Mouse (Mus musculus): ENCODE results near the gene Sesn1. TPM values are rescaled to one million over a fixed set of nuclear protein-coding genes. Genes with fewer than 3 reads are reported as not detected.

Gene Sesn1
- polyA plus RNA-seq, 1 experiment from 2014 or later: 37.5 TPM

DNA sequence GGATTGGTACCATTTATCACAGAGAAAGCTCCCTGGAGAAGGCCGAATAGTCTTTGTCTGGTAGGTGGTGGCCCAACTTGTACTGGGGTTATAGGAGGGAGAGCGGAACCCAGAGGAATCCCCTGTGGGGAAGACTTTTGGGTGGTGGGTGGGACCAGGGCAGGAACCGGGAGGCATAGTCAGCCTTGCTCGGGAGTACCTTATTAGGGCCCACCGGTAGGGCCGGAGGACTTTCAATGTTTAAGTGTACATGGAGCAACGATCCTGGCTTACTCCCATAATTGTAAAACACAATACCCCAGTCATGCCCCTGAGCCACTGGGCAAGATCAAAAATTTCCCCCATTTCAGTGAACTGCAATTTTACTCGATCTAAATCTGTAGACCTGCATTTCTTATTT, 12.5 kb upstream of the Sesn1 start:
- peaks cover 46% of the 10 kb centered on the region for H3K36me3 ChIP-seq (ENCODE audit: control insufficient read depth, insufficient read depth, low read length)
- no peak overlapping the region for H3K4me2 ChIP-seq (ENCODE audit: low read length)
- no peaks in the 10 kb centered on the region for H3K27me3 ChIP-seq (ENCODE audit: control insufficient read depth, insufficient read depth, low read length)
- H3K9ac ChIP-seq (ENCODE audit: low read length): no peak overlapping the region
- H3K9me3 ChIP-seq (ENCODE audit: control insufficient read depth, low read length): no peaks in the 10 kb centered on the region
- WGBS: 93% methylated on average over 8 of the region's 8 CpGs
- no peaks in the 10 kb centered on the region for H3K4me1 ChIP-seq (ENCODE audit: control insufficient read depth in 2 of 2, insufficient read depth in 2 of 2, low read length in 2 of 2)
- ATAC-seq (ENCODE audit: insufficient number of reproducible peaks, insufficient read depth, low FRiP score, low read depth): no peak
- no peak overlapping the region for H3K4me3 ChIP-seq (ENCODE audit: control insufficient read depth in 1 of 2, insufficient read depth in 1 of 2, low read depth in 1 of 2, low read length in 2 of 2)
- no peak overlapping the region for H3K27ac ChIP-seq (replicated peaks in 1 of 2; ENCODE audit: control insufficient read depth in 1 of 2, insufficient read depth in 1 of 2, low read depth in 2 of 2, low read length in 2 of 2)

DNA sequence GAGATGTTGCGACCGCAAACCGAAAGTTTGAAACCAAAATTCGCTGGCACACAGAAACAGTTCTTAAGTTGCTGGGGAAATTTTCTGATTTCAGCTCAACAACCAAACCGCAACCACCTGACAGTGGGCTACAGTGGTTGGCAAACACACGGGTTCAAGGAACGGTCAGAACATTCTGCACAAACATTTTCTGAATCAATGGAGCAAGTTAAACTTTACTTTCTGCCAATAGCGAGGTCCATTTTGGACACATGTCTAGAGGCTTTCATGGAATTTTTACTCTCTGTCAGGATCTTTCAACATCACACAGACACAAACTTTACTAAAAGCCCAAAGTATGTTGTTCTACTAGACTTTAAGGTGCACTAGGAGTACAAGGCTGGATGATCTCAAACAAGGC, 6.3 kb upstream of the Sesn1 start:
- Histone ChIP-seq H3K4me1 (ENCODE audit: control insufficient read depth in 2 of 2, insufficient read depth in 2 of 2, low read length in 2 of 2) (no peaks in the 10 kb centered on the region; a peak in 1 of 4 replicates), H3K36me3 (ENCODE audit: control insufficient read depth, insufficient read depth, low read length) (peaks cover 37% of the 10 kb centered on the region), H3K4me2 (ENCODE audit: low read length) (no peak overlapping the region), H3K4me3 (ENCODE audit: control insufficient read depth in 1 of 2, insufficient read depth in 1 of 2, low read depth in 1 of 2, low read length in 2 of 2) (no peak overlapping the region), H3K9me3 (ENCODE audit: control insufficient read depth, low read length) (no peaks in the 10 kb centered on the region), H3K9ac (ENCODE audit: low read length) (no peak overlapping the region), H3K27ac (replicated peaks in 1 of 2; ENCODE audit: control insufficient read depth in 1 of 2, insufficient read depth in 1 of 2, low read depth in 2 of 2, low read length in 2 of 2) (no peak overlapping the region), H3K27me3 (ENCODE audit: control insufficient read depth, insufficient read depth, low read length) (no peaks in the 10 kb centered on the region)
- 95% methylated on average over 8 of the region's 8 CpGs for WGBS
- no peak for ATAC-seq (ENCODE audit: insufficient number of reproducible peaks, insufficient read depth, low FRiP score, low read depth)

DNA sequence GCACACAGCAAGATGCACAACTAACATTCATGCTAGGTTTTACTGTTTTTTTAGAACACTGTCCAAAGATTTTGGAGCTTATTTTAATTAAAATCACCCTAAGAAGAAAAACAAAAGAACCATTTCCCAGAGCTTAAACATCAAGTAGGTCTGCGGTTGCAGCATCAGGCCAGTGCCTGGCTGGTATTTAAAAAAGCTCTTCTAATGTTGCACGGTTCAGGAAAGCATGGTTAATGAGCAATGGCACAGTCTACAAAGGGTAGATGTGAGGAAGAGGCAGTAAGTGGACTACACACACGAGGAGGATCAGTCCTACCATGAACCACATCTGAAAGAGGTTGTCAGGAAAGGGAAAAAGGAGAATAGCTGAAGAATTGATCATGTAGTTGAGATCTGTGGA, 5.0 kb upstream of the Sesn1 start:
- H3K36me3 ChIP-seq (ENCODE audit: control insufficient read depth, insufficient read depth, low read length): peaks cover 27% of the 10 kb centered on the region
- ATAC-seq (ENCODE audit: insufficient number of reproducible peaks, insufficient read depth, low FRiP score, low read depth): no peak
- H3K4me3 ChIP-seq (ENCODE audit: control insufficient read depth in 1 of 2, insufficient read depth in 1 of 2, low read depth in 1 of 2, low read length in 2 of 2): no peak overlapping the region
- peaks cover 0 to 3% of the 10 kb centered on the region in 2 experiments; a peak in 1 of 4 replicates for H3K4me1 ChIP-seq (ENCODE audit: control insufficient read depth in 2 of 2, insufficient read depth in 2 of 2, low read length in 2 of 2)
- H3K27ac ChIP-seq (replicated peaks in 1 of 2; ENCODE audit: control insufficient read depth in 1 of 2, insufficient read depth in 1 of 2, low read depth in 2 of 2, low read length in 2 of 2): no peak overlapping the region
- H3K27me3 ChIP-seq (ENCODE audit: control insufficient read depth, insufficient read depth, low read length): no peaks in the 10 kb centered on the region
- no peak overlapping the region for H3K4me2 ChIP-seq (ENCODE audit: low read length)
- no peak overlapping the region for H3K9ac ChIP-seq (ENCODE audit: low read length)
- 90% methylated on average over 3 of the region's 3 CpGs for WGBS
- no peaks in the 10 kb centered on the region for H3K9me3 ChIP-seq (ENCODE audit: control insufficient read depth, low read length)

DNA sequence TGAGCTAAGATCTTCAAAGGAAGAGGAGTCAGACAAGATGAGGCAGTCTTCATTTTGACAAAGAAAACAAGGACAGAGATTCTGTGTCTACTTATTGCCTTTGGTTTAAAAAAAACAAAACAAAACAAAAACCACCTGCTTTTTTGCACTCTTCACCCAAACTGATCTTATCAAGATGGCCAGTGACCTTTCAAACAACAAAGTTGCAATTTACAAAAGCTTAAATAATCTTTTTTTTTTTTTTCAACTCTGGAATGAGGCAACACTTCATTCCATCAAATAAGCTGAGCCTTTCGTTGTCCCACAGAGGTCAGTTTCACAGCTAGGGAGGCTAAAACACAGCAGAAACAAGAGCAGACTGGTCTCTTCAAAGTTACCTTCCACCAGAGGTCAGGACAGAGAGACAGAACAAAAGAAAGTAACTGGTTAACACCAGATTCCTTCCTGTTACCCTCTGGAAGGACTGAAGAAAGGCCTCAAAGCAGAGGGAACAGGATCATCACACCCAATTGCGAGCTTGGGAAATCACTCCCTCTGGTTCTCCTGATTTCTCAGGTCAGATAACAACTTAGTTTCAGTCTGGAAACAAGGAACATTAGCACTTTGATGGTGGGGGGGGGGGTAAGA, 3.9 kb upstream of the Sesn1 start:
- 85% methylated on average over 2 of the region's 2 CpGs for whole genome bisulfite sequencing
- no peak for ATAC-seq (ENCODE audit: insufficient number of reproducible peaks, insufficient read depth, low FRiP score, low read depth)
- H3K4me3 ChIP-seq (ENCODE audit: control insufficient read depth in 1 of 2, insufficient read depth in 1 of 2, low read depth in 1 of 2, low read length in 2 of 2): no peak overlapping the region
- H3K27ac ChIP-seq (replicated peaks in 1 of 2; ENCODE audit: control insufficient read depth in 1 of 2, insufficient read depth in 1 of 2, low read depth in 2 of 2, low read length in 2 of 2): no peak overlapping the region
- peaks cover 15% of the 10 kb centered on the region for H3K36me3 ChIP-seq (ENCODE audit: control insufficient read depth, insufficient read depth, low read length)
- H3K9me3 ChIP-seq (ENCODE audit: control insufficient read depth, low read length): no peaks in the 10 kb centered on the region
- H3K9ac ChIP-seq (ENCODE audit: low read length): no peak overlapping the region
- peaks cover 0 to 3% of the 10 kb centered on the region in 2 experiments; a peak in 1 of 4 replicates for H3K4me1 ChIP-seq (ENCODE audit: control insufficient read depth in 2 of 2, insufficient read depth in 2 of 2, low read length in 2 of 2)
- H3K4me2 ChIP-seq (ENCODE audit: low read length): no peak overlapping the region
- no peaks in the 10 kb centered on the region for H3K27me3 ChIP-seq (ENCODE audit: control insufficient read depth, insufficient read depth, low read length)

DNA sequence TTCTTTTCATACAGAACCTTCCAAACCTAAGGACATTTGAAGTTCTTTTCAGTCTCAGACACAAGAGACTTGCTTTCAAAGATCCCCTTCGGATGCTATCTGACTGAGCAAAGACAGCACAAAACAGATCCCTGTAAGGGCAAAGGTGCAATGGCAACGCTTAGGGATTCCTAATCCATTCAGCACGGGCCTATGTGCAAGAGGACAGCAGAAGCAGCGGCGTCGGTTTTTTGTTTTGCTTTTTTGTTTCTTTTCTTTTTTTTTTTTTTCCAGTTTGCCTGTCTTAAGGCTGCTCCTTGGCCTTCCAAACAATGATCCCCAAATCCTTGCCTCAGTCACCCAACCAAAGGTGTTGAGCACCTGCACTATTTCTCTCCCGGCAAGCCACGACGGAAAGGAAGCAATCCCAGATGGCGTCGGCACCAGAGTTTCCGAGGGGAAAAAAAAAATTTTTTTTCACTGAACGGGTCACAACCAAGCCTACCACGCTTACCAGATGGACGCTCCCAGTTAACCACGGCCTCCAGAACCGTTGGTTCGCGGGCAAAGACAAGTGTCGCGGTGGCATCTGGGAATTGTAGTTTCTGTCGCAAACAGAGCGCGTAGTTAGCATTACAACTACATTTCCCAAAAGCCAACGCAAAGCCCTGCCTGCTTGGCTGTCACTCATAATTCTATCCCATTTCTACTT, 510 bp upstream of the Sesn1 start:
- Histone ChIP-seq H3K27me3 (ENCODE audit: control insufficient read depth, insufficient read depth, low read length) (no peaks in the 10 kb centered on the region), H3K4me2 (ENCODE audit: low read length) (peak overlapping the region; percentile 72), H3K27ac (replicated peaks in 1 of 2; ENCODE audit: control insufficient read depth in 1 of 2, insufficient read depth in 1 of 2, low read depth in 2 of 2, low read length in 2 of 2) (peak overlapping the region; percentile 94 to 96), H3K4me1 (ENCODE audit: control insufficient read depth in 2 of 2, insufficient read depth in 2 of 2, low read length in 2 of 2) (peaks cover under 1 to 26% of the 10 kb centered on the region in 2 experiments; a peak in 2 of 4 replicates), H3K9me3 (ENCODE audit: control insufficient read depth, low read length) (no peaks in the 10 kb centered on the region), H3K36me3 (ENCODE audit: control insufficient read depth, insufficient read depth, low read length) (no peaks in the 10 kb centered on the region), H3K4me3 (ENCODE audit: control insufficient read depth in 1 of 2, insufficient read depth in 1 of 2, low read depth in 1 of 2, low read length in 2 of 2) (peak overlapping the region; percentile 59 to 65), H3K9ac (ENCODE audit: low read length) (peak overlapping the region; percentile 79)
- 2% methylated on average over 25 of the region's 25 CpGs for WGBS
- peak; percentile 67 for ATAC-seq (ENCODE audit: insufficient number of reproducible peaks, insufficient read depth, low FRiP score, low read depth)

DNA sequence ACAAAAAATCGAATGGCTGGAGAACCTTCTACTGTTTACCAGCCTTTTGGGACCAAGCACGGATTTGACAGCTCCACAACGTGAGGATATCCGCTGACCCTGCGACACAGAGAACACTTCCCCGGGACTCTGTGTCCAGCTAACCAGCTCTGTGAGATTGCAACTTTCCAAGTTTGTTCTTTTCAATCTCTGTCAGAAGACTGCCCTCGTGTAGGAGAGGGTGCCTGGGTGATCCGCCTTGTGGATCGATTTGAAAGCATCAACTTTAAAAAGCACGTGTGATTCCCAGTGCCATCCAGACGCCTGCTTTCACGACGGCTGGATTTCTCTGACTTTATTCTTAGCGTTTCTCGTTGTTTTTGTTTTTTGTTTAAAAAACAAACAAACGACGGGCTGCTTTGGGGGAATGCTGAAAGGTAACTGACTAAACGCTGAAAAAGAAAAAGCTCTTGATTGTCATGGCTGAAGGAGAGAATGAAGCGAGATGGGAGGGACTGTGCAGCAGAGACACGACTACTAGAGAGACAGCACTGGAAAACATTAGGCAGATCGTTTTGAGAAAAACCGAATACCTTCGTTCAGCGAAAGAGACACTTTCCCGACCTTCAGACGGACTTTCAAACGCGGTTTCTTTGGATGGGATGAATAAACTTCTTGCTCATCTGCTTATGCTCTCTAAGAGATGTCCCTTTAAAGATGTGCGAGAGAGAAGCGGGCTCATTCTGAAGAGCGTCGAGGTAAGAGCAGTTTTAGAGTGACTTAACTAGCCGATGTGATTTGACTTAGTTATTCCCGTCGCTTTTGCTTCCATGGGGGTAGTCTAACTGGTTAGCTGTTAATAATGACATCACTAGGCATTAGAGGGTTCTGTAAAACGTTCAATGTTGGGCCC, 1.1 kb downstream of the Sesn1 start:
- ATAC-seq (ENCODE audit: insufficient number of reproducible peaks, insufficient read depth, low FRiP score, low read depth): no peak
- Histone ChIP-seq H3K9ac (ENCODE audit: low read length) (peak overlapping the region; percentile 79), H3K4me3 (ENCODE audit: control insufficient read depth in 1 of 2, insufficient read depth in 1 of 2, low read depth in 1 of 2, low read length in 2 of 2) (peak overlapping the region; percentile 59 to 65), H3K4me2 (ENCODE audit: low read length) (peak overlapping the region; percentile 72), H3K36me3 (ENCODE audit: control insufficient read depth, insufficient read depth, low read length) (no peaks in the 10 kb centered on the region), H3K27me3 (ENCODE audit: control insufficient read depth, insufficient read depth, low read length) (no peaks in the 10 kb centered on the region), H3K4me1 (ENCODE audit: control insufficient read depth in 2 of 2, insufficient read depth in 2 of 2, low read length in 2 of 2) (peaks cover 3 to 26% of the 10 kb centered on the region in 2 experiments; a peak in 2 of 4 replicates), H3K27ac (replicated peaks in 1 of 2; ENCODE audit: control insufficient read depth in 1 of 2, insufficient read depth in 1 of 2, low read depth in 2 of 2, low read length in 2 of 2) (peak overlapping the region; percentile 94 to 96), H3K9me3 (ENCODE audit: control insufficient read depth, low read length) (no peaks in the 10 kb centered on the region)
- under 1% methylated on average over 36 of the region's 36 CpGs for WGBS

DNA sequence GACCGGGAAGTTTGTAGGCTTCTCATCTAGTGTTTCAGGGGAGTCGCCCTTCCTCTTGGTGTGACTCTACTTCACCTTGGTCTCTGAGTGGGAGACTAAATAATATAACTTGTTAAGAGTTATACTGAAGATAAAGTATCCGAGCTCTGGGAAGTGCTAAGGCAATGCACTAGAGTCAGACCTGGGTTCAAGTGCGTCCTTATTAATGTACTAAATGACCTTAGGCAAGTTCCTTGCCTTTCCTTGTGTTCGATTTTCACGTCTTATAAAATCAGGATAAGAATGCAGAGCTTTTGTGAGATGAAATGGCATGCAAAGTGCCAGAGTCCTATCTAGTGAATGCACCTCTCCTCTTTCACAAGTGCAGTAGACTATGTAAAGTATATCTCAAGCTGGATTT, 2.8 kb downstream of the Sesn1 start:
- Histone ChIP-seq H3K27ac (replicated peaks in 1 of 2; ENCODE audit: control insufficient read depth in 1 of 2, insufficient read depth in 1 of 2, low read depth in 2 of 2, low read length in 2 of 2) (no peak overlapping the region), H3K27me3 (ENCODE audit: control insufficient read depth, insufficient read depth, low read length) (no peaks in the 10 kb centered on the region), H3K4me1 (ENCODE audit: control insufficient read depth in 2 of 2, insufficient read depth in 2 of 2, low read length in 2 of 2) (peaks cover 3 to 26% of the 10 kb centered on the region in 2 experiments; a peak in 2 of 4 replicates), H3K9ac (ENCODE audit: low read length) (peak overlapping the region; percentile 79), H3K4me2 (ENCODE audit: low read length) (peak overlapping the region; percentile 72), H3K36me3 (ENCODE audit: control insufficient read depth, insufficient read depth, low read length) (no peaks in the 10 kb centered on the region), H3K4me3 (ENCODE audit: control insufficient read depth in 1 of 2, insufficient read depth in 1 of 2, low read depth in 1 of 2, low read length in 2 of 2) (peak overlapping the region; percentile 23 to 59; a peak in 3 of 4 replicates), H3K9me3 (ENCODE audit: control insufficient read depth, low read length) (no peaks in the 10 kb centered on the region)
- no peak for ATAC-seq (ENCODE audit: insufficient number of reproducible peaks, insufficient read depth, low FRiP score, low read depth)
- 52% methylated on average over 6 of the region's 6 CpGs for WGBS

Data from heart, embryonic 14.5 days (tissue).